Mouse (Mus musculus) cerebellum, adult 9-11 months (tissue): ENCODE measurements at regions not wholly inside any gene's neighbourhood (a gene's known extent, or its start where the extent isn't known, plus 50 kb on each side); places are given as distances from the start of the nearest gene placed in this dataset.

Experiments used
- DNase-seq: peaks from one replicate; pipeline ENCODE4 v3.0.0; 2022

DNA sequence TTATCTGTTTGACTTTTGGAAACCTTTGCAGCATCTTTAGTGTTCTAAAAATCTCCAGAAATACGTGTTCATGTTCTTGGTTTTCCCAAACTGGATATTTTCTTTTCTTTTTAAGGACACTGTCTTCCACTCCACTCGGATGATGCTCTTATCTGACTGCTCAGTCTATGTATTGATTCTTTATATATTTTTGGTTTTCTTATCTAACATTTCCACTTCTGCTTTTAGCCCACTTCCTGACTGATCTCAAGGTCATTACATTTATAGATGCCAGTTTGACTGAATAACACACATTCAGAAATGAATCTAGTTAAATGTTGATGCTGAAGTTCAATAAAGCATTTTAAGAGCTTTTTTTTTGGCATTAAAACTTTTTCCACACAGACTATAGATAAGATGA, 265.3 kb downstream of the Rpl36a-ps1 start:
- no peak for DNase-seq

DNA sequence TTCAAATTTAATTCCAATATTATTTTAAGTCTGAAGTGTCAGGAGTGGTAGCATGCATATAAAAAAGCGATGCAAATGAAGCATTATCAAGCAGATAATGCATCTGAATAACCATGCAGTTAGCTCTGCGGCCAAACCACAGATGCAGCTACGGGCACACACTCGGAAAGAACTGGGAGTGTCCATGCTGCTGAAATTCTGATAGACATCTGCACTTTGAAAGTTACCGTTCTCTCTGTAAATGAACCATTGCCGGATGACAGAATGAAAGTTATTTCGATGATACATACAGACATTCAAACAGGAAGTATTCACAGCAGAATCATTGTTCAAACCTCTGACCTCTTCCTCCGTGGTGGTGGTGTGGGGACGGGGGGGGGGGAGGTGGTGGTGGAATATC, 271.6 kb downstream of the Rpl36a-ps1 start:
- DNase-seq: no peak

DNA sequence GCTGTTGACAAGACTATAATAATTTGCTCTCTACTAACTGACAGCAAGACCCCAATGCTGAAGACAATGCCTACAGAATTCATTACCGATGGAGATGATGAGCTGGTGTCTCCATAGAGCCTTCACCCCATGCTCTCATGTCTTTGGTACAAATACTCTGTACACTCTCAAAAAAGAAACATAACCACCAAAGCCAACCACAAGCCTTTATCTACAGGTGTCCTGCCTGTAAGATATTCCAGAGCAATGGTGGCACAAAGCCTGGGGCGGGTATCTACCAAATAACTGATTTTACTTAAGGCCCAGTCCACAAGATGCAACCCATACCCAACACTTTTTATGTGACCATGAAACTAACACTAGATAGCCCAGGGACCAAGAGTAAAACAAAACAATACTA, 273.1 kb downstream of the Rpl36a-ps1 start:
- DNase-seq: no peak

DNA sequence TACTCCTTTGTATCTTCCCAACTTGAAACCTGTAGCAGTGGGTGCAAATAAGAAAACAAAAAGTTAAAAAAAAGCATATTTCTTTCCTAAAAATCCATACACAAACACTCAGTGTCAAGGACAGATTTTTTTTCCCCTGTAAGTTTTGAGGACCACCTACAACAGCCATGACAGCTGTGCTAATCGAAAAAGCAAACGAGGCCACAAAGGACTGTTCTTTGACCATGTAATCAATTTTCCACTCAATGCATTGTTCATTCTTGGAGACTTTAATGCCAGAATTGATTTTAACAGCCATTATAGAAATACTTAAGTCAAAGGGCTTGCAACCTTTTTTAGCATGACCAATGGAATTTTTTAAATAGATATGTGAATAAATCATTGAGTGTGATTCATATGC, 286.1 kb downstream of the Rpl36a-ps1 start:
- DNase-seq: no peak

DNA sequence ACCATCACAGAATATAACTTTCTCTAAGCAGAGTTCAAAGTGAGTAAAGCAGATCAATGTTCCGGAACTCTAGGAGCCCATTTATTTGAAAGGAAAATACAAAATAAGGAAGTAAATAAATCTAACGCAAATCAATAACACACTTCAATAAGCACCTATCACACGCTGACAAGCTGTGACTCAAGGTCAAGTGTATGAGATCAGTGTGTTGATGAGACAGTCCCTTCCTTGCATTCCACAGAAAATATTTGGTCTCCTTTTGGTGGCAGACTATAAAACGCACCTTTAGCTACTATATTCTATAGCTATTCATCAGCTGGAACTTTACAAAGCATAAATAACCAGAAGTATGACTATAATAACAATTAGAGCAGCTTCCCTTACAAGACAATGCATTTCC, 286.5 kb downstream of the Rpl36a-ps1 start:
- no peak for DNase-seq

DNA sequence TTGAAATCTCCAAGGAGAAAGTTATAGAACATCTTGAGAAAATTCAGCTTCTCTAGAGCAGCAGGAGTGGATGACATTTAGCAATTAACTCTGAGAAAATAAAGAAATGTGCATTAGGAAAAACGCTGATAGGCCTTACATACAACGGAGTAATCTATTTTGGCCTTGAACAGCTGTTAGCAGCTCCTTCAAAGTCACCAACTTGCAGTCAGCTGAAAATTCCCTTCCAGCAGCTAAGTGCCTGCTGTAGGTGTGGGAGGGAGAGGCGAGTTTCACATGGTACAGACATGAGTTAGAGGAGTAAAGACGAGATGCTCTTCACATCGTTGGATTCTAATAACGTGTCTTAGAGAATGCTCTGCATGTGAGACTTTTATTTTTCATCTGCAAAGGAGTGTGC, 290.8 kb downstream of the Rpl36a-ps1 start:
- no peak for DNase-seq

DNA sequence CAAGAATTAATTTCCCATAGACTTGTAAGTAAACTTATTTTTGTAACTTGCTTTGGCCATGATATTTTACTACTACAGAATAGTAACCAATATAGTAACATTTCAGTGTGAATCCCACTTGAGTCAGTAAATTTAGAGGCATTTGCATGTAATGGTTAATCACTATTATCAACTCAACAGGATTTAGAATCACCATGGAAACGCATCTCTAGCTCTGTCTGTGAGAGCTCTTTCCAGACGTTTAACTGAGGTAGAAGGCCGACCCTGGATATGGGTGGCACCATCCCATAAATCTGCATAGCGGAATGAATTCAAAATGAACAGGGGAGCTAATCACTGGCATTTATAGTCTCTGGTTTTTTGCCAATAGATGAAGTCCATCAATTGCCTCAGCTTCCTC, 337.6 kb downstream of the Rpl36a-ps1 start:
- DNase-seq: no peak

DNA sequence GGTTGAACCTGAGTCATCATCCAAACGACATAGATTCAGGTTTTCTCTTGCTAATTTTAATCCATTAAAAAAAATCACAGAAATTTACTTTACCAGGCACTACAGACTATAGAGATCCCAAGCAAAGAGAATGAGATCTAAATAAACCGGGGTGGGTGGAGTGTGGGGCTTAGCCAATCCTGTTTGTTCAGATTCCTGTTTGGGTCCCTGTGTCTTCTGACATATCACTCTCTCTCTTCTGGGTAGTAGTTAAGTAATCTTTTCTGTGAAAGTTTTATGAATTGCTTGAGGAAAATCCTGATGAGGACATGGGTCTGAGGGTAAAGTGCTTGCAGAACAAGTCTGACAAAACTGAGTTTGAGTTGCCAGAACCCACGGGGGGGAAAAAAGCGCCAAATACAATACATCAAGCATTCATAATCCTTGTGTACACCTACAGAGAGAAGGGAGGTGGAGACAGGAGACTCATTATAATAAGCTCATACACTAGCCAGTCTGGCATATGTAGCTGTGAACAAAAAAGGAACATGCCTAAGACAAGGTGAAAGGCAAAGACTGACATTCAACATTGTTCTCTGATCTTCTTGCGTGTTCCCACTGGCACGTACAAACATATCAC, 339.8 kb downstream of the Rpl36a-ps1 start:
- DNase-seq: no peak

DNA sequence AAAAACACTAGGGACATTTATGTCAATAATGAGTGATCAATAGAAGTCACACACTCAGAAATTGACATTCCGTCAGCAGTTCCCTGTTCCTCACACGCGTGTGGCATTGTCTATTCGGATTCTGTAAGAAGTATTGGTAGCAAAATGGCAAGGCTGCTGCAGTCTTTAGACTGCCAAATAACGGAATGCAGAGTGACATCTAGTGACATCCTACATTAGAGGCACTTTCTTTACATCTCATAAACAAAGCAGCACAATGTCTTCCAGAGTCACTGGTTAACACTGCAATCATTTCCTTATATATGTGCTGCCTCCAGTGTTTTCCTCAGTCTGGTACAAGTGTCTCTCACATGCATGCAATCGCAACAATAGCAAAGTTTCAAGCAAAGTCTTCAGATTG, 342.9 kb downstream of the Rpl36a-ps1 start:
- no peak for DNase-seq

DNA sequence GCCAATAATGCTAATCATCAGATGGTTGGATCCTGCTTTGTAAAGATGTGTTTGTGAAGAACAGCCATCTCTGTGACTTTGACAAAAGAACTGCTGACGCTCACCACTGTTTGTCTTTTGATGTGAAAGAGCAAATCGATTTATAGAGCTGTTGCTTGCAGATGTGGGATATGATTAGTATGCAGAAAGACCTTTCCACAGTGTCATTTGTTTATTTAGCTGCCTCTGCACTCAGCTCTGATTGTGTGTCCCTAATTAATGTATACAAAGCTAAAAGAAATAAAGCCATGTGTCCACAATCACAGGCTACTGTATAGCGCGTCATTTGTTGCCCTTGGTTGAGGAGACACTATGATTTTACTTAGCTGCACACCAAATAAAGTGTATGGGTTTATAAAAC, 343.6 kb downstream of the Rpl36a-ps1 start:
- DNase-seq: no peak

DNA sequence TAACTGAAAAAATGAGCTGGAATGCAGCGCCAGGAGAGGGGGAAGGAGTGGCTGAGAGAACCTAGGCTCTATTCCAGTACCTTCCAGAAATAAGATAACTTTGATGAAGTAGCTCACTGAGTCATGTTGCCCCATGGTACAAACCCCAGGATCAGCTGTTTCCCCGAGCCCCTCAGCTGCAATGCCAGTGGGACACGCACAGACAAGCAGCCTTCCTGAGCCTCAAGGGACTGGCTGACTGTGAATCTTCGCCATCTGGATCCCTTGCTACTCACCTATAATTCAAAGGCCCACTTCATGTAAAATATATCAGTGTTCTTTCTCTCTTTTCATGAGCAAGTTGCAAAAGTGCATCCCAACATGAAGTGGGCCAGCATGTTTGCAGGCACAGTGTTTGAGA, 346.5 kb downstream of the Rpl36a-ps1 start:
- no peak for DNase-seq

DNA sequence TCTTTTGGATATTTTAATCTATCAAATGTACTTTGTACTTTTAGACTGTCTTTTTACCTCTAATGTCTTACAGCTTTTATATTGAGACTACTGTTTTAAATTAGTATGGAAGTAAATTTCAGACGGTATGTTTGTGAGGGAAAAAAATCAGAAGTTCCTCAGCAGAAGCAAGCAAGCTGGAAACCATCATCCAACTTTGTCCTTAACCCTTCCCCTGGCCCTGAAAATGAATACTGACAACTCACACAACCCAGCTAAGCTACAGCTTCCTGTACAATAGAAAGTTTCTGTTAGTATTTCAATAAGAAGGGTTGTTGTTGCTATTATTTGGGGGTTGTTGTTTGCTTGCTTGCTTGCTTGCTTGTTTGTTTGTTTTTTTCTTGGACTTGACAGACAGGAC, 350.4 kb downstream of the Rpl36a-ps1 start:
- no peak for DNase-seq

DNA sequence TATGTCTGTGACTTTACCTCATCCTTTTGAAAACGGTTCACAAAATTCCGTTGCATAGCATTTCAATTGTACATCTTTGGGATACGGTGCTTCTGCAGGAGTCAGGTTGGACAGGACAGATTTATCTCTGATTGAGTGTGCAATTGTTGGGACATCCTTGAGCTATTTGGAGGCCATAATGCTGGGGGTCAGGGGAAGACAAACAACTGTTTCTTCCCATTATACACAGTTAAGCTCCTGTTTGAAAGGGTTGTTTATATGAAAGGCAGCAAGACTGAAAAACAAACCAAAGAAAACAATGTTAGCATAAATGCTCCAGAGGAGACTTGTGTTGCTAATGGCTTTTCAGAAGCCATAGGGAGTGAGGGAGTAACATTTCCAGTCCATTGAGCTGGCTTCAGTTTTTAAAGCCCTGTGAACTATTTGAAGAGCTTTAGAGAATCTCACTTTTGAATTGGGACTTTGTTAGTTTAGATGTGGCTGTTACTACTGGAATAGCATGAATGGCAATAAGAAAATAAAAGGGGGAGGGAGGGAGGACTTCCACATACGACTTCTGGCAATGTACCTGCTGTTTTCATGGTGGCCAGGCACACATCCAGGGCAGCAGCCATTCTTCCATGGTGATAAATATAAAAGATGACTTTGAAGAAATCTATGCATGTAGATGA, 351.3 kb downstream of the Rpl36a-ps1 start:
- DNase-seq: no peak

DNA sequence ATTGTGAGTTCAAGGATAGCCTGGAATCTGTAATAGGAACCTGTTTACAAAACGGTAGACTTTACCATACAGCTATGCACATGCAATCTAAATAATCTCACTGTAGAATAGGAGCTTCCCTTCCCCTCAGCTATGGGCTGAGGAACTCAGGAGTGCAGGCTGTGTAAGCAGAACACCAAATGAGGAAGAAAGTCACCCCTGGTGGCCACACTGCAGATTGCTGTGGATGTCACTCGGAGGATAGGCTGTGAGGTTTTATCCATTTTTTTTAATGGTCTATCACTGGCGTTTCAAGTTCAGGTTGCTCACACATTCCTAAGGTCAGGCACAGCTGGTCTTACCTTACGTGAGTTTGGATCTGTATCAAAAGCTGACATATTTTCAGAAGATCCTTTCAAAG, 365.1 kb downstream of the Rpl36a-ps1 start:
- no peak for DNase-seq

DNA sequence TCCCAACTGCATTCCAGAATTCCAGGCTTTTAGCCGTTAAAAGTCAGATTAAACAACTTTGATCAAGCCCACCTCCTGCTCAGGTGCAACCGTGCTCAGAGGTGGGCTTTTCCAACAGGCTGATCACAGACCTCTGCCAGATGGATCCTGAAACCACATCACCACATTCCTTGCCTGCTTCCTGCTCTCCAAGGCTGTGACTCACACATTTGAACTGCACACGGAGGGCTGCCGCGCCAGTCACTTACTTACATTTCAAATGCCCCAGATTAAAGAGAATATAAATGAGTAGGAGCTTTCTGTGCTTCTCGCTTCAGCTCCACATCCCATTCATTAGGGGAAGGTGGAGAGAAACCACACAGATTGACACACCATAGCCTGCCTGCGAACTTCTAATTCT, 367.6 kb downstream of the Rpl36a-ps1 start:
- DNase-seq: no peak

DNA sequence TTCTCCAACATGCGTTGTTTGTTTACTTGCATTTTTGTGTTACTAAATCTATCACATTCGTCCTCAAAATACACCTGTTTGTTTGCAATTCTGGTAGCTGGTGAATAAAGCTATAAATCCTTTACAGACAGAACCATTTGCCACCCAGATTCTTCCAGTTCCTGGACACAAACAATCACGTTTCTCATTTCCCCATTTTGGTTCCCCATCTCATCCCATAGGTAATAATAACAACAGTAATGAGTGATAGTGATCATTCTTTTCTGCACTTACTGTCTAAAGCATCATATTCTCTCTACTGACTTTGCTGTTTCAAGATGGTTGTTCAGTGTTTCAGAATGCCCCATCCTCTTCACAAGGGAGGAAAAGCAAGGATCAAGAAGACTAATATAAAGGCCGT, 368.3 kb downstream of the Rpl36a-ps1 start:
- DNase-seq: no peak

DNA sequence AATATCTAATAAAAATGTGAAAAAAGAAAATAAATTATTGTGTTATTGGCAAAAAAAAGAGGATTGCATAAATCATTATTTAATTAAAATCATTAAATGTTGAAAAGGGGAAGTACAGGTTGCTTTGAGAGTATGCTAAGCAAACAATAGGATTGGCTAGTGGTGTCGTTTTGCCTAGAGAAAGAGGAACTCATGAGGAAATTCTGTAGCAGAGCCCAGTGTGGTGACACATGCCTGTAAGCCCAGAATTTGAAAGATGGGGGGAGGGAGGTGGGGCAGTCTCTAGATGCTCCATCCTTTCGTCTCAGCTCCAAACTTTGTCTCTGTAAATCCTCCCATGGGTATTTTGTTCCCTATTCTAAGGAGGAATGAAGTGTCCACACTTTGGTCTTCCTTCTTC, 388.3 kb downstream of the Rpl36a-ps1 start:
- DNase-seq: no peak

DNA sequence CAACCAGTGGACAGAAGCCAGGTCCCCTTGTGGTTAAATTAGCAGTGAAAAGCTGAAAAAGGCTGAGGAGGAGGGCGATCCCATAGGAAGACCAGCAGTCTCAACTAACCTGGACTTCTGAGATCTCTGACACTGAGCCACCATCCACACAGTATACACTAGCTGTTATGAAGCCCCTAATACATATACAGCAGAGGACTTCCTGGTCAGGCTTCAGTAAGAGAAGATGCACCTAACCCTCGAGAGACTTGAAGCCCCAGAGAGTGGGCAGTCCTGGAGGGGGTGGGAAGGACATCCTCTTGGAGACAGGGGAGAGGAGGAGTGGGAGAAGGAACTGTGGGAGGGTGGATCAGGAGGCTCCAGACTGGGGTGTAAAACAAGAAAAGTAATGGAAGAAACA, 397.9 kb downstream of the Rpl36a-ps1 start:
- DNase-seq: no peak

DNA sequence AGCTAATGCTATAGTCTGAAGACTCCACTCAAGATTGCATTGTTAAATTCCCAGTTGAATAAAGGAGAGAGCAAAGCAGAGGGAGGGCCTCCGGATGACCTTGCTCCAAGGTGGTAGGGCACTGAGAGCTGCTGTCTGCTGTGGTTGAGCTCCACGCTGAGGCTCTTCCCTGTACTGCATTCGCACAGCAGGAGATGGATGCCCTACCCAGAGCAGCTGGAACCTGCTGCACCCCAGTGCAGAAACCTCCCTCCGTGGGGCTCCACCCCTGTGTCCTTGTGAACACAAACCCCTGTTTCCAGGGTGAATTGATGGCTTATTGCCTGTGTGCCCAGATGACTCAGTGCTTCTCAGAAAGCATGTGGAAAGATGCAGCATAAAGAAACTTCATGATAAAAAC, 404.3 kb downstream of the Rpl36a-ps1 start:
- no peak for DNase-seq

DNA sequence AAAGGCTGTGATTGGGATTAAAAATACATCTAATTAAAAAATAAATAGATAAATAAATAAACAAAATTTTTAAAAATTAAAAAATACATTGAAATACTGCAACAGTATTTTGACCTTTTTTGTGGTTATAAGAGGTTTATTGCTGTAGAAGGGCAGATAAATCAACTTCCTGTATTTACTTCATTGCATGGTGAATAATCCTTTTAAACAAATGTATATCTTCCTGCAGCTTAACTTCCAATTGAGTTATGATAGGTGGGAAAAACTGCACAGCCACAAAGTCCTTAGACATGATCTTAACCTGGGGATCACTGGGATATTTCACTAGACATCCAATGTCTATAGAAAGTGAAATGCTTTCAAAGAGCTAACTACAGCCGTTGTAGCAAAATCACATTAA, 402.1 kb upstream of the Dach1 start:
- DNase-seq: no peak

DNA sequence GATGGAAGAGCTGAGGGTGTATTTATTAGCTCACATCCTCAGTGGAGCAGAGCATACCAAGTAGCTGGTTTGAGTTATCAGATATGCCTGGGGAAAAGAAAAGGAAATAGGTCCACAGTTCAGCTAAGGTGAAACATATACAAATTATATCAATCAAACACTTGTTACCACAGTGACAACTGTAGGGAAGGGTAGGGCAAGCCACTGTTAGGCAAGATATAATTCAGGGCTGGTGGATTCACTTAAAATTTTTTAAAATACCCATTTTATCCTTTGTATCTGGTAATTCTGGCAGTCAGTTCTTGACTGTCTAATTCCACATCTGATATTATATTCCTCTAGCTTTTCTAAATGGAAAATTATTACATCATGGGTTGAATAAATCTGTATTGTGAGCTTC, 392.4 kb upstream of the Dach1 start:
- DNase-seq: no peak

DNA sequence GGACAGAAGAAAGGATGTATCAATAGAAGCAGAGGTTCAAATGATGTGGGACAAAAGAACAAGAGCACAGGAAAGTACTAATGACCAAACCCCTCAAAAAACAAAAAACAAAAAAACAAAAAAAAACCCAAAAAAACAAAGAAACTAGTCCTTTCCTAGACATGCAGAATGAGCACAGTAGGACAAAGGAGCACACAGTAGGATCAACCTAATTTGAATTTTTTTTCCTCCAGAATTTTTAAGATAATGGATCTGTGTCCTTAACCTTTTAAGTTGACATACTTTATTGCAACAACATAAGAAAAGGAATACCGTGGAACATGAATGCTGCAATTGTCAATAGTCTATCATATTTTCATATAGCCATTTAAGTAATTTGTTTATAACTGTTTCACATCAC, 370.2 kb upstream of the Dach1 start:
- no peak for DNase-seq

DNA sequence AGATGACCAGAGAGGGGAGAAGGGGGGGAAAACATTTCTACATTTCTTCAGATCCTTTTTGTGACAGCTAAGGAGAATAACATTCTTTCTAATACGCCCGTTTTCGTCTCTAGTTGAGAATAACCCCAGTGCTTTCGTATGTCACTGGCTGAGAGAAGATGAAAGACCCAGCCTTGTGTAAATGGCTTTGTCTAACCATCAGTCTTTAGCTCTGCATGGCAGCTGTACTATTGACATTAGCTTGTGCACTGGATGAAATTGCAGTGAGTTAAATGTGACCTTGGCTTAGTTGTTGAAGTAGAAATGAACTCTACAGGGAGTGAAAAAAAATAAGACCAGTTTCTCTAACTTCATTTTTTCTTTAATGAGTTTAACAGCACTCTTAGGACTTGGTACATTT, 368.7 kb upstream of the Dach1 start:
- DNase-seq: no peak

DNA sequence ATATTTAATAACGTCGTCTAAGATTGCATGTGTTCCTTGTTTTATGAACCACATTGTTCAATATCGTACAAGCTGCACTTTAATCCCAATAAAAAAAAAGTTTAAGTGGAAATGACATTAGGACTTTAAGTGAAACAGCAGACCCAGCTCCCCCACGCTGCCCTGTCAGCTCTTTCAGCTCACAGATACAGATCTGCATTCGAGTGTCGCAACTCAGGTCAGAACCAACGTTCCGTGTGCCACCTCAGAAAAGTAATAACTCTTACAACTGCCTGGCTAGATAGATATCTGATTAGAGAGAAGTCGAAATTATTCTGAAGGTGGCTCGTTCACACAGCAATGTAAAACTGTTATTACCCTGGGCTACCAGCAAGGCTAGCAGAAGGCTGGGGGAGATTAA, 364.0 kb upstream of the Dach1 start:
- DNase-seq: no peak

DNA sequence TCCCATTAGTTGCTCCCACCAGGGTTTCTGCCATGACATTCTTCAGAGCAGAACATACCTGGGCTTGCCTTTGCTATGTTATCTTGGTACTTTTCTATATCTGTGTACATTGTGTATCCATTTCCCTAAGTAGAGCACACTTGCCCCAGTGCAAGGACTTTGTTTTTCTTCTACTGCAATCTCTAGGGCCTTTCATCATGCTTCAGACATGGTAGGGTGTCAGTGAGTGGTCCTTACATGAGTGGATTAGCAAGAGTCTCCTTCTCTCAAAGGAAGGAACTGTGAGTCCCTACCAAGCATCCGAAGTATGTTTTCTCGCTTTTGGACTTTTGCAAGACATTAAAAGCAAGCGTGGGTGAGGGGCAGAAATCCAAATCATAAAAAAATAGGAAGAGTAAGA, 351.4 kb upstream of the Dach1 start:
- DNase-seq: no peak
